Mouse (Mus musculus): ENCODE measurements around the gene Pdcd2l. TPM values are rescaled to one million over a fixed set of nuclear protein-coding genes. Genes with fewer than 3 reads are reported as not detected.

Pdcd2l gene
- polyA plus RNA-seq, 1 experiment from 2014 or later: 56.2 TPM

GRCm38 (mm10) chr7:34167766-34168469 is 28.5 kb downstream of the Pdcd2l start:
- peak; percentile 71 for ATAC-seq (ENCODE audit: low read depth)
- H3K36me3 ChIP-seq (ENCODE audit: control insufficient read depth, insufficient read depth, low read length): peaks cover 15% of the 10 kb centered on the region
- peak overlapping the region; percentile 96 for H3K4me3 ChIP-seq (ENCODE audit: low read length)
- H3K27me3 ChIP-seq (ENCODE audit: control insufficient read depth, insufficient read depth, low read depth, low read length): no peaks in the 10 kb centered on the region
- WGBS: under 1% methylated on average over 54 of the region's 54 CpGs
- H3K9ac ChIP-seq (ENCODE audit: low read length): peak overlapping the region; percentile 97
- H3K4me1 ChIP-seq (replicated peaks; ENCODE audit: control insufficient read depth, insufficient read depth, low read length): peaks cover 13% of the 10 kb centered on the region
- H3K9me3 ChIP-seq (ENCODE audit: control insufficient read depth, low read length): no peaks in the 10 kb centered on the region
- H3K27ac ChIP-seq (ENCODE audit: low read length): peak overlapping the region; percentile 88
- H3K4me2 ChIP-seq (ENCODE audit: low read depth, low read length): peak overlapping the region; percentile 93

- Histone ChIP-seq H3K9me3 (ENCODE audit: control insufficient read depth, low read length) (no peaks in the 10 kb centered on the region), H3K27me3 (ENCODE audit: control insufficient read depth, insufficient read depth, low read depth, low read length) (no peaks in the 10 kb centered on the region), H3K27ac (ENCODE audit: low read length) (no peak overlapping the region), H3K4me2 (ENCODE audit: low read depth, low read length) (no peak overlapping the region; the same call in 1 of the 2 replicates), H3K4me1 (replicated peaks; ENCODE audit: control insufficient read depth, insufficient read depth, low read length) (peaks cover 13% of the 10 kb centered on the region), H3K9ac (ENCODE audit: low read length) (no peak overlapping the region), H3K4me3 (ENCODE audit: low read length) (no peak overlapping the region), H3K36me3 (ENCODE audit: control insufficient read depth, insufficient read depth, low read length) (peaks cover 24% of the 10 kb centered on the region)
- no peak for ATAC-seq (ENCODE audit: low read depth)
- 37% methylated on average over 4 of the region's 4 CpGs for WGBS
Measured at GRCm38 (mm10) chr7:34166850-34167249, 29.6 kb downstream of the Pdcd2l start.

DNA sequence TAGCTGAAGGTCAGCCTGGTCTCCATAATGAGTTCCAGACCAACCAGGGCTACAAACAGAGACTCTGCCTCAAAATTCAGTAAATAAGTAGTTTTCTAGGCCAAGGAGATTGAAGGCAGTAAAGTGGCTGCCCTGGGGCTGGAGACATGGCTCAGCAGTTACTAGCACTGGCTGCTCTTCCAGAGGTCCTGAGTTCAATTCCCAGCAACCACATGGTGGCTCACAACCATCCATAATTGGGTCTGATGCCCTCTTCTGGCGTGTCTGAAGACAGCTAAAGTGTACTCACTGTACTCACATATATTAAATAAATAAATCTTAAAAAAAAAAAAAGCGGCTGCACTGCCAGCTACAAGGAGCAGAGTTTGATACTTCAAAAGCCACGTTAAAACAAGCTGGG is 30.5 kb downstream of the Pdcd2l start:
- Histone ChIP-seq H3K9ac (ENCODE audit: low read length) (no peak overlapping the region), H3K4me3 (ENCODE audit: low read length) (no peak overlapping the region), H3K4me2 (ENCODE audit: low read depth, low read length) (no peak overlapping the region), H3K27me3 (ENCODE audit: control insufficient read depth, insufficient read depth, low read depth, low read length) (no peaks in the 10 kb centered on the region), H3K9me3 (ENCODE audit: control insufficient read depth, low read length) (no peaks in the 10 kb centered on the region), H3K36me3 (ENCODE audit: control insufficient read depth, insufficient read depth, low read length) (peaks cover 32% of the 10 kb centered on the region), H3K4me1 (replicated peaks; ENCODE audit: control insufficient read depth, insufficient read depth, low read length) (peaks cover 13% of the 10 kb centered on the region), H3K27ac (ENCODE audit: low read length) (no peak overlapping the region)
- WGBS: 57% methylated on average over 3 of the region's 3 CpGs
- ATAC-seq (ENCODE audit: low read depth): no peak

DNA sequence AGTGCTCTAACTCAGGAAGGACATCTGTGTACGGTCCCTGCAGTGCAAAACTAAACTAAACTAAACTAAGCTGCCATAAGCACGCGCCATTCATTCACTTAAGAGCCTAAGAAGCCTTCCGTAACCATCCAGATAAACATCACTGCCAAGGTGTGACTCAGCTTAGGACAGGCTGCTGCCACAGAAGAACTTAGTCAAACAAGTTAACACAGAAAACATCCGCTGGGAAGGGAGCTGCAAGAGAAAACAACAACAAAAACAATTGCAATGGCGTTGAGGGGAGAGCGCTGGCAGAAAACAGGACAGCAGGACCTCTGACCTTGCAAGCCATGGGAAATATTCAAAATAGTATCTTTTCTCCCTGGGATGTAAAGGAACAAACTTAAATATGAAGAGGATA is 31.8 kb downstream of the Pdcd2l start:
- Histone ChIP-seq H3K36me3 (ENCODE audit: control insufficient read depth, insufficient read depth, low read length) (peaks cover 43% of the 10 kb centered on the region), H3K9me3 (ENCODE audit: control insufficient read depth, low read length) (no peaks in the 10 kb centered on the region), H3K4me1 (replicated peaks; ENCODE audit: control insufficient read depth, insufficient read depth, low read length) (peaks cover 13% of the 10 kb centered on the region), H3K4me2 (ENCODE audit: low read depth, low read length) (no peak overlapping the region), H3K27me3 (ENCODE audit: control insufficient read depth, insufficient read depth, low read depth, low read length) (no peaks in the 10 kb centered on the region), H3K27ac (ENCODE audit: low read length) (no peak overlapping the region), H3K4me3 (ENCODE audit: low read length) (no peak overlapping the region), H3K9ac (ENCODE audit: low read length) (no peak overlapping the region)
- 89% methylated on average over 7 of the region's 7 CpGs for WGBS
- ATAC-seq (ENCODE audit: low read depth): no peak

DNA sequence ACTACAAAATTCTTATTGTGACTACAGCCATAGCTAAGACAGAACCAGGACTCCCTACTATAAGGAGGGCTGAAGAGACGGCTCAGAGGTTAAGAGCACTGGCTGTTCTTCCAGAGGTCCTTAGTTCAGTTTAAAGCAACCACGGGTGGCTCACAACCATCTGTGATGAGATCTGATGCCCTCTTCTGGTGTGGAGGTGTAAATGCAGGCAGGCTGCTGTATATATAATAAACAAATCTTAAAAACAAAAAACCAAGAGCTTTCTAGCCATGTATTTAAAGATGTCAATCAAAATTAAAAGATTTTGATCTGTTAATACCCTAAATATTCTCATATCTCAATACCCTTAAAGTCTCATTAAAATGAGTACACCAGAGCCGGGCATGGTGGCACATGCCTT is 37.3 kb downstream of the Pdcd2l start:
- no peak overlapping the region for H3K4me3 ChIP-seq (ENCODE audit: low read length)
- no peak for ATAC-seq (ENCODE audit: low read depth)
- H3K36me3 ChIP-seq (ENCODE audit: control insufficient read depth, insufficient read depth, low read length): peaks cover 78% of the 10 kb centered on the region
- H3K4me1 ChIP-seq (replicated peaks; ENCODE audit: control insufficient read depth, insufficient read depth, low read length): no peaks in the 10 kb centered on the region
- no peaks in the 10 kb centered on the region for H3K9me3 ChIP-seq (ENCODE audit: control insufficient read depth, low read length)
- H3K4me2 ChIP-seq (ENCODE audit: low read depth, low read length): no peak overlapping the region
- H3K27ac ChIP-seq (ENCODE audit: low read length): no peak overlapping the region
- WGBS: 87% methylated on average over 3 of the region's 3 CpGs
- H3K9ac ChIP-seq (ENCODE audit: low read length): no peak overlapping the region
- H3K27me3 ChIP-seq (ENCODE audit: control insufficient read depth, insufficient read depth, low read depth, low read length): no peaks in the 10 kb centered on the region

DNA sequence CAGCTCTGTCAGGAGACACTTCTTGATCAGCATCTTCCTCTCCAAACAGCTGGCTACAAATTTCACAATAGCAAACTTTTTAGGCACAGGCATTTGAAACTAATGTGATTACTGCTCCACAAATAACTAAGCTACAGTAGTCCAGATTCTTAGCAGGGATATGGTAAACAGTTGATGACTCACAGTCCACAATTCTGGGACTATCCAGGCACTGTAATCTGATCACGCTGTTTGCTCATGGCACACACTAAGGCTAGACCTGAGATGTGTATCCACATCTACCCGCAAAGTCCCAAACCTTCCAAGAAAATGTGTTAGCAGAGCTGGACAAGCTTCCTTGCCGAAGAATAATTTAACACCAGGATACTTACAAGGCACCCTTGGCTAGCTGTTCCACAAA is 38.5 kb downstream of the Pdcd2l start:
- Histone ChIP-seq H3K4me3 (ENCODE audit: low read length) (no peak overlapping the region), H3K27me3 (ENCODE audit: control insufficient read depth, insufficient read depth, low read depth, low read length) (no peaks in the 10 kb centered on the region), H3K9me3 (ENCODE audit: control insufficient read depth, low read length) (no peaks in the 10 kb centered on the region), H3K4me1 (replicated peaks; ENCODE audit: control insufficient read depth, insufficient read depth, low read length) (no peaks in the 10 kb centered on the region), H3K4me2 (ENCODE audit: low read depth, low read length) (no peak overlapping the region), H3K36me3 (ENCODE audit: control insufficient read depth, insufficient read depth, low read length) (peaks cover 74% of the 10 kb centered on the region), H3K9ac (ENCODE audit: low read length) (no peak overlapping the region), H3K27ac (ENCODE audit: low read length) (no peak overlapping the region)
- no peak for ATAC-seq (ENCODE audit: low read depth)
- 90% methylated on average over 3 of the region's 3 CpGs for WGBS

GRCm38 (mm10) chr7:34147193-34147592 is 49.3 kb downstream of the Pdcd2l start:
- ATAC-seq (ENCODE audit: low read depth): no peak
- Histone ChIP-seq H3K36me3 (ENCODE audit: control insufficient read depth, insufficient read depth, low read length) (peaks cover 77% of the 10 kb centered on the region), H3K4me1 (replicated peaks; ENCODE audit: control insufficient read depth, insufficient read depth, low read length) (no peaks in the 10 kb centered on the region), H3K27ac (ENCODE audit: low read length) (no peak overlapping the region), H3K9ac (ENCODE audit: low read length) (no peak overlapping the region), H3K27me3 (ENCODE audit: control insufficient read depth, insufficient read depth, low read depth, low read length) (no peaks in the 10 kb centered on the region), H3K4me2 (ENCODE audit: low read depth, low read length) (no peak overlapping the region), H3K4me3 (ENCODE audit: low read length) (no peak overlapping the region), H3K9me3 (ENCODE audit: control insufficient read depth, low read length) (no peaks in the 10 kb centered on the region)
- WGBS: 70% methylated on average over 4 of the region's 4 CpGs

GRCm38 (mm10) chr7:34141123-34141522 is 55.3 kb downstream of the Pdcd2l start:
- Histone ChIP-seq H3K27ac (ENCODE audit: low read length) (no peak overlapping the region), H3K4me1 (replicated peaks; ENCODE audit: control insufficient read depth, insufficient read depth, low read length) (no peaks in the 10 kb centered on the region), H3K4me2 (ENCODE audit: low read depth, low read length) (no peak overlapping the region), H3K9me3 (ENCODE audit: control insufficient read depth, low read length) (no peaks in the 10 kb centered on the region), H3K4me3 (ENCODE audit: low read length) (no peak overlapping the region), H3K36me3 (ENCODE audit: control insufficient read depth, insufficient read depth, low read length) (peaks cover 61% of the 10 kb centered on the region), H3K9ac (ENCODE audit: low read length) (no peak overlapping the region), H3K27me3 (ENCODE audit: control insufficient read depth, insufficient read depth, low read depth, low read length) (no peaks in the 10 kb centered on the region)
- WGBS: 93% methylated on average over 13 of the region's 13 CpGs
- ATAC-seq (ENCODE audit: low read depth): no peak

DNA sequence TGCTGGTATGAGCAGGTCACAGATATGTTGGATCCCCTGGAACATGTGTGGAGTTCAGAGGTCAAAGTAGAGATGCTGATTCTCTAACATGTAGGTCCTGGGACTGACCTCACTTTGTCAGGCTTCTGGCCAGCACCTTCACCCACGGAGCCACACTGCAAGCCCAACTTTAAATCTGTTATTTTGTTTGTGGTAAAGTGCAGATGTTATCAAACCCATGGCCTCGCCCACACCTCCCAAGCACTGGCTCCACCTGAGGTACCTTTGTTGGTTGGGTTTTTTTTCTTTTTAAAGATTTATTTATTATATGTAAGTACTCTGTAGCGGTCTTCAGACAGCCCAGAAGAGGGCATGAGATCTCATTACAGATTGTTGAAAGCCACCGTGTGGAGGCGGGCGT is 57.0 kb downstream of the Pdcd2l start:
- no peak overlapping the region for H3K4me2 ChIP-seq (ENCODE audit: low read depth, low read length)
- H3K27me3 ChIP-seq (ENCODE audit: control insufficient read depth, insufficient read depth, low read depth, low read length): no peaks in the 10 kb centered on the region
- no peak overlapping the region for H3K27ac ChIP-seq (ENCODE audit: low read length)
- no peak overlapping the region for H3K9ac ChIP-seq (ENCODE audit: low read length)
- no peak overlapping the region for H3K4me3 ChIP-seq (ENCODE audit: low read length)
- H3K9me3 ChIP-seq (ENCODE audit: control insufficient read depth, low read length): no peaks in the 10 kb centered on the region
- H3K4me1 ChIP-seq (replicated peaks; ENCODE audit: control insufficient read depth, insufficient read depth, low read length): no peaks in the 10 kb centered on the region
- ATAC-seq (ENCODE audit: low read depth): no peak
- 82% methylated on average over 6 of the region's 6 CpGs for WGBS
- peaks cover 46% of the 10 kb centered on the region for H3K36me3 ChIP-seq (ENCODE audit: control insufficient read depth, insufficient read depth, low read length)
